Mouse (Mus musculus) hindbrain, postnatal 0 days (tissue): ENCODE data around the gene Ltbp3. TPM values are rescaled to one million over a fixed set of nuclear protein-coding genes. Genes with fewer than 3 reads are reported as not detected.

ENCODE experiments used
- ATAC-seq: fragments of 200-750 bp; cut with Nextera tagmentation; 2 replicates; pipeline ENCODE4 v1.8.0; 2017; ENCODE audit warnings: mild to moderate bottlenecking, moderate TSS enrichment, moderate library complexity
- DNase-seq: peaks from one replicate; pipeline ENCODE4 v3.0.0-alpha.2; 2015; ENCODE audit warnings: low spot score
- H3K27ac ChIP-seq: fragments of 300-500 bp; sonication (generic); 2 replicates; pipeline ENCODE4 v1.5.1; 2014; ENCODE audit warnings: mild to moderate bottlenecking
- H3K27me3 ChIP-seq: fragments of 300-500 bp; sonication (generic); 2 replicates; pipeline ENCODE4 v1.6.1; 2014; ENCODE audit warnings: low read length, mixed read lengths; ENCODE audit not compliant: insufficient read depth
- H3K36me3 ChIP-seq: fragments of 300-500 bp; sonication (generic); 2 replicates; pipeline ENCODE4 v1.6.1; 2014; ENCODE audit warnings: low read length, mixed read lengths; ENCODE audit not compliant: insufficient read depth
- H3K4me1 ChIP-seq: fragments of 300-500 bp; sonication (generic); 2 replicates; pipeline ENCODE4 v1.6.1; 2014; ENCODE audit warnings: antibody characterized with exemption, low read length, mixed read lengths; ENCODE audit not compliant: insufficient read depth
- H3K4me2 ChIP-seq: fragments of 300-500 bp; sonication (generic); 2 replicates; pipeline ENCODE4 v1.6.1; 2014; ENCODE audit warnings: low read depth, mild to moderate bottlenecking, low read length, moderate library complexity, mixed read lengths
- H3K4me3 ChIP-seq: fragments of 300-500 bp; sonication (generic); 2 replicates; pipeline ENCODE4 v1.5.1; 2014; ENCODE audit warnings: low read length
- H3K9ac ChIP-seq: fragments of 300-500 bp; sonication (generic); replicated peaks from 2 replicates; pipeline ENCODE4 v1.6.1; 2014; ENCODE audit warnings: mild to moderate bottlenecking, low read length, moderate library complexity, mixed read lengths
- H3K9me3 ChIP-seq: fragments of 300-500 bp; sonication (generic); 2 replicates; pipeline ENCODE4 v1.6.1; 2016; ENCODE audit warnings: low read length, mixed read lengths
- CTCF ChIP-seq: IDR thresholded peaks from 2 replicates; pipeline ENCODE4 v1.5.1; 2016; ENCODE audit warnings: antibody characterized with exemption, control low read depth, low read depth
- WGBS: fragments of 180-500 bp; shearing (Covaris S2); extraction: QIAGEN DNeasy Blood & Tissue Kit; methylation state at CpG from one replicate; pipeline ENCODE4 v1.1.7; 2014; 5-methylcytosine and 5-hydroxymethylcytosine counted together
- polyA plus RNA-seq: library from polyadenylated mRNA; unstranded; fragments of >200 nt; fragmentation: Nextera tagmentation; extraction: Ambion mirVana; gene quantifications from 2 replicates; pipeline ENCODE4 v1.2.1, GENCODE M21; 2015
- total RNA-seq: library from RNA; depleted of rRNA; stranded (reverse); fragments of >200 nt; gene quantifications from 2 replicates; pipeline ENCODE4 v1.2.3, GENCODE M21; 2014

The Ltbp3 gene
- total and polyA plus RNA-seq, 2 experiments from 2014 or later, result 14.0 to 50.2 TPM

DNA sequence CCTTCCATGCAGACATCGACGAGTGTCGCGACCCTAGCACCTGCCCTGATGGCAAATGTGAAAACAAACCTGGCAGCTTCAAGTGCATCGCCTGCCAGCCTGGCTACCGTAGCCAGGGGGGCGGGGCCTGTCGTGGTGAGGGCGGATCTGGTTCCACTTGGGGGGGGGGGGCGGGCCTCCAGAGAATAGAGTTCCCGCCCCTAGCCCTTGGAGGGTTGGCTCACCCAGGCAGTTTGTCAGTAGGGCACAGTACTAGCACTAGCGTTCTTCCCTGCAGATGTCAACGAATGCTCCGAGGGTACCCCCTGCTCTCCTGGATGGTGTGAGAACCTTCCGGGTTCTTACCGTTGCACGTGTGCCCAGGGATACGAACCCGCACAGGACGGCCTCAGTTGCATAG is 11.0 kb downstream of the Ltbp3 start:
- DNase-seq, result peak; percentile 46
- H3K4me2 ChIP-seq, result no peak overlapping the region

GRCm38 (mm10) chr19:5756321-5756985 is 15.7 kb downstream of the Ltbp3 start:
- 0 out of 2 replicates have a peak overlapping the region, but pooled peaks have one; percentile 30 for H3K9ac ChIP-seq
- peak; percentile 49 for DNase-seq
- peak; percentile 60 for ATAC-seq

More for the DNA sequence above, 11.0 kb downstream of the Ltbp3 start:
- no peak overlapping the region for H3K9ac ChIP-seq
- H3K36me3 ChIP-seq, result 0 out of 2 replicates have a peak, but pooled peaks cover 3% of the 10 kb centered on the region
- H3K4me1 ChIP-seq, result no peaks in the 10 kb centered on the region; the same call in 1 of the 2 replicates
- no peaks in the 10 kb centered on the region for H3K9me3 ChIP-seq
- ATAC-seq, result peak; percentile 31; the same call in 1 of the 2 replicates
- TF ChIP-seq CTCF, result no peak
- peaks cover 19% of the 10 kb centered on the region; the same call in 1 of the 2 replicates for H3K27me3 ChIP-seq
- no peak overlapping the region for H3K27ac ChIP-seq
- H3K4me3 ChIP-seq, result no peak overlapping the region
- 16% methylated on average over 20 of the region's 20 CpGs for WGBS

DNA sequence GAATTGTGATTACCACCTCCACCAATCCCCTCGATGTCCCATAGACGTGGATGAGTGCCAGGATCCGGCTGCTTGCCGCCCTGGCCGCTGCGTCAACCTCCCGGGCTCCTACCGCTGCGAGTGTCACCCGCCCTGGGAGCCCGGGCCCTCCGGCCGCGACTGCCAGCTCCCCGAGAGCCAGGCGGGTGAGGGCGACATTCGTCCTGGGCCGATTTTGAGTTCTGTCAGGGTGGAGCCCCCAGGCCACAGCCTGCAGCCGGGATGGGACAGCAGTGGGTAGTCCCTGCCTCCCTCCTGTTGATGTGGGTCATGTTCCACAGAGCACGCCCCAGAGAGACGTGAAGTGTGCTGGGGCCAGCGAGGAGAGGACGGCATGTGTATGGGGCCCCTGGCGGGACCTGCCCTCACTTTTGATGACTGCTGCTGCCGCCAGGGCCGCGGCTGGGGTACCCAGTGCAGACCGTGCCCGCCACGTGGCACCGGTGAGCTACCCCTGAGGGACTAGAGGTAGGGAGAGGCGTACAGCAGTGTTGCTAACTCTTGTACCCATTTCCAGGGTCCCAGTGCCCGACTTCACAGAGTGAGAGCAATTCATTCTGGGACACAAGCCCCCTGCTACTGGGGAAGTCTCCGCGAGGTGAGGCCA is 16.4 kb downstream of the Ltbp3 start:
- 0 out of 2 replicates have a peak, but pooled peaks cover 5% of the 10 kb centered on the region for H3K27me3 ChIP-seq
- H3K27ac ChIP-seq, result no peak overlapping the region
- ATAC-seq (peak; percentile 48), DNase-seq (peak; percentile 33)
- no peak overlapping the region for H3K4me3 ChIP-seq
- H3K4me2 ChIP-seq, result peak overlapping the region; percentile 23; the same call in 1 of the 2 replicates
- no peaks in the 10 kb centered on the region; the same call in 1 of the 2 replicates for H3K4me1 ChIP-seq
- 0 out of 2 replicates have a peak overlapping the region, but pooled peaks have one; percentile 30 for H3K9ac ChIP-seq
- H3K36me3 ChIP-seq, result peaks cover 40% of the 10 kb centered on the region
- 25% methylated on average over 28 of the region's 36 CpGs for WGBS
- no peaks in the 10 kb centered on the region for H3K9me3 ChIP-seq
- TF ChIP-seq CTCF, result no peak

More at GRCm38 (mm10) chr19:5756321-5756985, 15.7 kb downstream of the Ltbp3 start:
- 0 out of 2 replicates have a peak, but pooled peaks cover 5% of the 10 kb centered on the region for H3K27me3 ChIP-seq
- no peak for TF ChIP-seq CTCF
- no peaks in the 10 kb centered on the region for H3K9me3 ChIP-seq
- H3K4me3 ChIP-seq, result no peak overlapping the region
- H3K36me3 ChIP-seq, result peaks cover 34% of the 10 kb centered on the region
- H3K27ac ChIP-seq, result no peak overlapping the region
- 22% methylated on average over 28 of the region's 29 CpGs for WGBS
- no peaks in the 10 kb centered on the region; the same call in 1 of the 2 replicates for H3K4me1 ChIP-seq
- peak overlapping the region; percentile 23; the same call in 1 of the 2 replicates for H3K4me2 ChIP-seq

DNA sequence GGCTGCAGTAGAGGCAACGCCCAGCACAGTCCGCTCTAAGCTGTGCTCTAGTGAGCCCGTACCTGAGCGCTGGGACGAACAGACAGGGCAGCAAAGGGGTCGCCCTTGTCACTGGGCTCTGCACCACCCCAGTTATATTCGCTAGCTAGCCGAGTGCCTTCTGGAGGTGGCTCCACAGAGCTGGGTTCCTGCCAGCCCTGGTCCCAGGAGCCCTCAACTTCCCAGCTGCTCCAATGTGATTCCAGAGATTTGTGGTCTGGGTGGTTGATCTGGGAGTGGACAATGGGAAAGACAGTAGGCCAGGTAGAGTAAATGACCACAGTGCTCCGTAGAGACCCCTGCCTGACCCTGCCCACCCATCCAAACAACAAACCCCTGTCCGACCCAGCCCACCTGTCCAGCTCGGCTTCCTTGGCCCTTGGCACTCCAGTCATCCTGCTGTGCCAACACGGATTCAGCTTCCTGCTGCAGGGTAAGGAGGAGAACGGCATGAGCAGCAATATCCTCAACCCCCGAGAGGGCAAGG is 18.2 kb downstream of the Ltbp3 start:
- H3K4me1 ChIP-seq, result no peaks in the 10 kb centered on the region; the same call in 1 of the 2 replicates
- no peaks in the 10 kb centered on the region for H3K9me3 ChIP-seq
- H3K27ac ChIP-seq, result no peak overlapping the region
- TF ChIP-seq CTCF, result no peak
- no peak overlapping the region for H3K4me3 ChIP-seq
- no peak overlapping the region for H3K9ac ChIP-seq
- peaks cover 47% of the 10 kb centered on the region for H3K36me3 ChIP-seq
- 0 out of 2 replicates have a peak, but pooled peaks cover 5% of the 10 kb centered on the region for H3K27me3 ChIP-seq
- ATAC-seq (no peak), DNase-seq (peak; percentile 29)
- 75% methylated on average over 14 of the region's 14 CpGs for WGBS
- no peak overlapping the region for H3K4me2 ChIP-seq

DNA sequence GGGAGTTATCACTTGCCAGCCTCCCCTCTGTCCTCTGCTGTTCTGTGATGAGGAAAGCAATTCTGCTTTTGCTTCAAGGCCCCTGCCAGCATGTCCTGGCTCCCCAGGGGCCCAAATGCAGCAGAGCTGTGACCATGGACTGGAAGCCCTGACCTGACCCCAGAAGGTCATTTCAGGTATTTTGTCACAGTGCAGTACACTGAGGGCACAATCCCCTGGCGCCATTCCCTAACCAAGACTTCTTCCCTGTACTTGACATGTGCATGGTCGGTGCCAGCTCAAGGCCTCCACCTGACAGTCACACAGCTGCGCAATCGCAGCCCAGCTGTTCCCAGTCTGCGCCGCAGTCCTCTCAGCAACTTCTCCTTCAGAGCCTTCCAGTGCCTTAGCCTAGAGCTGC is 22.5 kb downstream of the Ltbp3 start:
- Histone ChIP-seq H3K4me1 (no peaks in the 10 kb centered on the region), H3K4me2 (no peak overlapping the region), H3K9me3 (no peaks in the 10 kb centered on the region), H3K27me3 (no peaks in the 10 kb centered on the region), H3K9ac (no peak overlapping the region), H3K4me3 (no peak overlapping the region), H3K27ac (no peak overlapping the region), H3K36me3 (peaks cover 81% of the 10 kb centered on the region)
- 93% methylated on average over 6 of the region's 6 CpGs for WGBS
- DNase-seq (no peak), ATAC-seq (no peak)
- TF ChIP-seq CTCF, result no peak

- Histone ChIP-seq H3K36me3 (peaks cover 60% of the 10 kb centered on the region), H3K4me1 (peaks cover 10% of the 10 kb centered on the region), H3K27ac (no peak overlapping the region), H3K4me3 (no peak overlapping the region), H3K27me3 (no peaks in the 10 kb centered on the region), H3K9ac (no peak overlapping the region), H3K4me2 (no peak overlapping the region), H3K9me3 (no peaks in the 10 kb centered on the region)
- 82% methylated on average over 4 of the region's 4 CpGs for WGBS
- no peak for TF ChIP-seq CTCF
- ATAC-seq, result no peak
- DNase-seq, result no peak
Measured at GRCm38 (mm10) chr19:5767271-5767670, 26.6 kb downstream of the Ltbp3 start.
